Mouse (Mus musculus) myocyte (in vitro differentiated cells): ENCODE data around the gene Stk38. TPM values are rescaled to one million over a fixed set of nuclear protein-coding genes. Genes with fewer than 3 reads are reported as not detected.

Source experiments
- H3K27me3 ChIP-seq: one replicate; pipeline ENCODE4 v1.6.1; 2011; ENCODE audit not compliant: control insufficient read depth, insufficient read depth, insufficient read length
- H3K36me3 ChIP-seq: one replicate; pipeline ENCODE4 v1.6.1; 2011; ENCODE audit not compliant: control insufficient read depth, insufficient read depth
- H3K4me2 ChIP-seq: one replicate; pipeline ENCODE4 v1.6.1; 2011; ENCODE audit warnings: low read depth, control low read depth
- H3K4me3 ChIP-seq: one replicate; pipeline ENCODE4 v1.5.1; 2011; ENCODE audit warnings: mild to moderate bottlenecking, control low read depth, moderate library complexity
- H3K79me2 ChIP-seq: one replicate; pipeline ENCODE4 v1.6.1; 2011; ENCODE audit not compliant: control insufficient read depth, insufficient read depth
- H3ac ChIP-seq: one replicate; pipeline ENCODE4 v1.6.1; 2011; ENCODE audit not compliant: control insufficient read depth, insufficient read length
- CEBPB ChIP-seq: IDR thresholded peaks from 2 replicates; pipeline ENCODE4 v1.6.1; 2011; ENCODE audit warnings: mild to moderate bottlenecking, moderate library complexity; ENCODE audit not compliant: poor library complexity, insufficient read depth, severe bottlenecking
- E2F4 ChIP-seq: IDR thresholded peaks from one replicate; pipeline ENCODE4 v1.6.1; 2011; ENCODE audit warnings: mild to moderate bottlenecking, control low read depth, moderate library complexity; ENCODE audit not compliant: insufficient read depth
- MAX ChIP-seq: IDR thresholded peaks from one replicate; pipeline ENCODE4 v1.6.1; 2011; ENCODE audit warnings: low read depth, mild to moderate bottlenecking, control low read depth
- MYOD1 ChIP-seq, 3 experiments: IDR thresholded peaks; one replicate each; pipeline ENCODE4 v1.6.1; 2011; ENCODE audit warnings: control low read depth in 2 of 3, low read depth in 2 of 3, mild to moderate bottlenecking in 2 of 3, moderate library complexity in 1 of 3; ENCODE audit not compliant: insufficient read length in 2 of 3, control insufficient read depth in 1 of 3
- MYOG ChIP-seq, 3 experiments: IDR thresholded peaks; one replicate each; pipeline ENCODE4 v1.6.1; 2011; ENCODE audit warnings: control low read depth in 2 of 3, low read depth in 2 of 3, mild to moderate bottlenecking in 2 of 3; ENCODE audit not compliant: insufficient read length in 2 of 3, control insufficient read depth in 1 of 3, insufficient read depth in 1 of 3
- POLR2A ChIP-seq: IDR thresholded peaks from one replicate; pipeline ENCODE4 v1.6.1; 2011; ENCODE audit warnings: low read depth, mild to moderate bottlenecking, control low read depth, moderate library complexity; ENCODE audit not compliant: insufficient read length
- POLR2AphosphoS2 ChIP-seq: IDR thresholded peaks from one replicate; pipeline ENCODE4 v1.6.1; 2011; ENCODE audit warnings: low read depth, control low read depth; ENCODE audit not compliant: insufficient read length
- REST ChIP-seq: IDR thresholded peaks from one replicate; pipeline ENCODE4 v1.6.1; 2011; ENCODE audit warnings: mild to moderate bottlenecking, control low read depth, moderate library complexity; ENCODE audit not compliant: insufficient read depth, insufficient read length
- SRF ChIP-seq: IDR thresholded peaks from one replicate; pipeline ENCODE4 v1.6.1; 2011; ENCODE audit warnings: low read depth; ENCODE audit not compliant: control insufficient read depth, insufficient read length
- TCF12 ChIP-seq: IDR thresholded peaks from one replicate; pipeline ENCODE4 v1.6.1; 2011; ENCODE audit warnings: mild to moderate bottlenecking, control low read depth; ENCODE audit not compliant: poor library complexity, insufficient read depth, severe bottlenecking
- TCF3 ChIP-seq: IDR thresholded peaks from one replicate; pipeline ENCODE4 v1.6.1; 2011; ENCODE audit warnings: low read depth, control low read depth; ENCODE audit not compliant: insufficient read length
- USF1 ChIP-seq: IDR thresholded peaks from one replicate; pipeline ENCODE4 v1.6.1; 2011; ENCODE audit warnings: low read depth, mild to moderate bottlenecking, control low read depth, moderate library complexity
- polyA plus RNA-seq: library from polyadenylated mRNA; unstranded; fragments of >200 nt; fragmentation: generic; extraction: Trizol; gene quantifications from one replicate; pipeline ENCODE4 v1.2.1, GENCODE M21; 2012; ENCODE audit warnings: missing spikeins

Gene Stk38
- polyA plus RNA-seq, 1 experiment, result 28.3 TPM

GRCm38 (mm10) chr17:28991286-28991685 lies 16.5 kb downstream of the Stk38 start:
- Histone ChIP-seq H3K79me2 (peaks cover 7% of the 10 kb centered on the region), H3K4me3 (no peak overlapping the region), H3K4me2 (no peak overlapping the region), H3K36me3 (peaks cover 36% of the 10 kb centered on the region), H3K27me3 (no peaks in the 10 kb centered on the region), H3ac (no peak overlapping the region)
- TF ChIP-seq USF1, result no peak
- no peak for TF ChIP-seq POLR2AphosphoS2
- no peak for TF ChIP-seq MAX
- no peak for TF ChIP-seq MYOD1 (IDR thresholded peaks at IDR 0.05; ENCODE audit: control insufficient read depth in 1 of 3, insufficient read length in 2 of 3, low read depth in 2 of 3)
- no peak for TF ChIP-seq E2F4
- no peak for TF ChIP-seq SRF
- TF ChIP-seq TCF3, result no peak

DNA sequence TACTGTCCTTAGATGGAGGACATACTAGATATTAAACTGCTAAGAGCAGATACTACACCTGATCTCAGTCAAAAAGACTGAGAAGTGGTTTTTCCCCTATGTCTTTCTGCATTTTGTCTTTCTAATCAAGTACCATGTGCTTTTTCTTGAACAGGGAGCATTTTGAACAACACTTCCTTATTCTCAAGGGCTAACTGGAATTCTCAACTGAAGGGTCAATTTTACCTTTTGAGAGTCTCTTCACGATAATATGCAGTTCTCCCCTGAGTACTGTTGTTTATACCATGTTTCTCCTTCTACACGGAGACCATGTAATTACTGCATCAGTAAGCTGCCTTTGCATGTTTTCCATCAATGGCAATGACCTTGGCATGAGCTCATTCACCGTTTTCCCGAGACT lies 17.7 kb downstream of the Stk38 start:
- no peak overlapping the region for H3ac ChIP-seq
- no peak overlapping the region for H3K4me3 ChIP-seq
- no peak for TF ChIP-seq POLR2AphosphoS2
- TF ChIP-seq TCF3, result no peak
- TF ChIP-seq TCF12, result no peak
- TF ChIP-seq USF1, result no peak
- TF ChIP-seq CEBPB, result no peak
- TF ChIP-seq REST, result no peak
- no peak for TF ChIP-seq MAX
- TF ChIP-seq E2F4, result no peak
- TF ChIP-seq SRF, result no peak
- TF ChIP-seq MYOG (IDR thresholded peaks at IDR 0.05; ENCODE audit: control insufficient read depth in 1 of 3, insufficient read depth in 1 of 3, insufficient read length in 2 of 3, low read depth in 2 of 3), result no peak
- TF ChIP-seq MYOD1 (IDR thresholded peaks at IDR 0.05; ENCODE audit: control insufficient read depth in 1 of 3, insufficient read length in 2 of 3, low read depth in 2 of 3), result no peak
- no peak for TF ChIP-seq POLR2A
- no peak overlapping the region for H3K4me2 ChIP-seq
- peaks cover 41% of the 10 kb centered on the region for H3K36me3 ChIP-seq
- H3K27me3 ChIP-seq, result no peaks in the 10 kb centered on the region
- H3K79me2 ChIP-seq, result no peaks in the 10 kb centered on the region

DNA sequence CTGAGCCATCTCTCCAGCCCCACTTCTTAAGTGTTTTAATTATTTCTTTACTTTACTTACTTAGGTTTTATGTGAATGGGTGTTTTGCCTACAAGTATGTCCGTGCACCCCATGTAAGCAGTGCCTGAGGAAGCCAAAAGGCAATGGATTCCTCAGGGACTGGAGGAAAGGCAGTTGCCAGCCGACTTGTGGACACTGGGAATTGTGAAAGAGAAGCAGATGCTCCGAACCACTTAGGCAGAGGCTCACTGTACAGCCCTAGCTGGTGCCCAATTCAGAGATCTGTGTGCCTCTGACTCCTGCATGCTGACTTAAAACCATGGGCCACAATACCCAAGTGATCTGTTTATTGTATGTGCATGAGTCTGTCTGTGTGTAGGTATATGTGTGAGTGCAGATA lies 18.8 kb downstream of the Stk38 start:
- Histone ChIP-seq H3K36me3 (peaks cover 48% of the 10 kb centered on the region), H3K4me2 (no peak overlapping the region), H3K79me2 (no peaks in the 10 kb centered on the region), H3K4me3 (no peak overlapping the region), H3K27me3 (no peaks in the 10 kb centered on the region), H3ac (no peak overlapping the region)
- TF ChIP-seq MYOG (IDR thresholded peaks at IDR 0.05; ENCODE audit: control insufficient read depth in 1 of 3, insufficient read depth in 1 of 3, insufficient read length in 2 of 3, low read depth in 2 of 3) (no peak), POLR2A (no peak), TCF3 (no peak), MYOD1 (IDR thresholded peaks at IDR 0.05; ENCODE audit: control insufficient read depth in 1 of 3, insufficient read length in 2 of 3, low read depth in 2 of 3) (no peak), REST (no peak), E2F4 (no peak), SRF (no peak), TCF12 (no peak), POLR2AphosphoS2 (no peak), MAX (no peak), USF1 (no peak), CEBPB (no peak)

DNA sequence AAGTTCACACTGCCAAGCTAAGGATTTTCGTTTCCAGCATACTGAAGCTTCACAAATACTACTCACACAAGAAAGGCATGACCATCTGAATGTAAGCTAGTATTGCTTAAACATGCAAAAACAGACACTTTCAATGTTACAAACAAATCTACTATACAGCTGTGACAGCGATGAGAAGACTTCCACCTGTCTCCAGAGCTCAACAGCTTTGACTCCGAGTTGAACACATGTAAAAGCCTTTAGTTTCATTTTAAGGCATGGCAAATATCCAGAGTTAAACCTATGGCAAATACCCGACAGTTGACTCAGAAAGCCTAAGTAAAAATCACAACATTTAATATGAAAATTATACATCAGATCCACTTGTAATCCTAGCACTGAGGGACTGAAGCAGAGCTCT lies 19.5 kb downstream of the Stk38 start:
- H3K79me2 ChIP-seq, result no peaks in the 10 kb centered on the region
- no peak overlapping the region for H3ac ChIP-seq
- no peaks in the 10 kb centered on the region for H3K27me3 ChIP-seq
- no peak overlapping the region for H3K4me3 ChIP-seq
- peaks cover 54% of the 10 kb centered on the region for H3K36me3 ChIP-seq
- TF ChIP-seq MYOD1 (IDR thresholded peaks at IDR 0.05; ENCODE audit: control insufficient read depth in 1 of 3, insufficient read length in 2 of 3, low read depth in 2 of 3) (peak in 2 of 3 experiments; percentile 40 to 72), REST (no peak)
- H3K4me2 ChIP-seq, result peak overlapping the region; percentile 7

- no peak overlapping the region for H3K4me2 ChIP-seq
- H3K79me2 ChIP-seq, result no peaks in the 10 kb centered on the region
- TF ChIP-seq TCF12 (no peak), TCF3 (no peak), MYOG (IDR thresholded peaks at IDR 0.05; ENCODE audit: control insufficient read depth in 1 of 3, insufficient read depth in 1 of 3, insufficient read length in 2 of 3, low read depth in 2 of 3) (no peak), POLR2A (no peak), MAX (no peak), CEBPB (no peak), SRF (no peak), USF1 (no peak), REST (no peak), MYOD1 (IDR thresholded peaks at IDR 0.05; ENCODE audit: control insufficient read depth in 1 of 3, insufficient read length in 2 of 3, low read depth in 2 of 3) (no peak), POLR2AphosphoS2 (no peak), E2F4 (no peak)
- no peak overlapping the region for H3ac ChIP-seq
- H3K4me3 ChIP-seq, result no peak overlapping the region
- H3K36me3 ChIP-seq, result peaks cover 54% of the 10 kb centered on the region
- H3K27me3 ChIP-seq, result no peaks in the 10 kb centered on the region
Observed at GRCm38 (mm10) chr17:28987713-28988112, 20.1 kb downstream of the Stk38 start.
